In genomic region chr17:23585721-23586491, GRCm38 (mm10) we compare ENCODE assay signal across 8 mouse cellular contexts. TPM values are rescaled to one million over a fixed set of nuclear protein-coding genes. Genes with fewer than 3 reads are reported as not detected.
DNase-seq lines count a peak whose midpoint lies in the region; ATAC-seq lines count a peak whose summit lies in the region.

No protein-coding gene starts in this region.

- H3K27me3 ChIP-seq in hindbrain, embryonic 15.5 days, result no peaks in the 10 kb centered on the region

- peak overlapping the region; percentile 87 for H3K4me2 ChIP-seq in hindbrain, embryonic 15.5 days

- WGBS in hindbrain, embryonic 15.5 days, result under 1% methylated on average over 22 of the region's 22 CpGs
- WGBS in macrophage (ENCODE audit: missing documents), result 8% methylated on average over 22 of the region's 22 CpGs

- peaks cover 28% of the 10 kb centered on the region for H3K4me1 ChIP-seq in hindbrain, embryonic 15.5 days (replicated peaks)

- H3K9me3 ChIP-seq in hindbrain, embryonic 15.5 days, result no peaks in the 10 kb centered on the region

- no peaks in the 10 kb centered on the region for H3K79me2 ChIP-seq in macrophage (ENCODE audit: inconsistent target)

- H3K36me3 ChIP-seq in hindbrain, embryonic 15.5 days, result peaks cover 7% of the 10 kb centered on the region
- no peaks in the 10 kb centered on the region for H3K36me3 ChIP-seq in macrophage (ENCODE audit: inconsistent target)

- peak overlapping the region; percentile 79 for H3K9ac ChIP-seq in hindbrain, embryonic 15.5 days

- ATAC-seq in frontal cortex, adult (ENCODE audit: low TSS enrichment), result peak; percentile 95
- ATAC-seq in hindbrain, embryonic 15.5 days (ENCODE audit: low FRiP score, low read depth), result peak; percentile 92

- H3K27ac ChIP-seq in hindbrain, embryonic 15.5 days (replicated peaks), result peak overlapping the region; percentile 72
- no peak overlapping the region for H3K27ac ChIP-seq in macrophage

- DNase-seq in ZHBTc4 (ENCODE audit: low read depth, low spot score), result peak; percentile 88
- peak; percentile 75 for DNase-seq in cerebellum, adult 8-10 months
- peak; percentile 62 for DNase-seq in left cerebral cortex, adult 11 months (ENCODE audit: low spot score)
- DNase-seq in right cerebral cortex, postnatal 14 days, result peak; percentile 65
- no peak for DNase-seq in thymus, postnatal 10 days (ENCODE audit: low spot score in 2 of 2)

- peak overlapping the region; percentile 78 for H3K4me3 ChIP-seq in hindbrain, embryonic 15.5 days
- H3K4me3 ChIP-seq in macrophage (ENCODE audit: inconsistent target), result peak overlapping the region; percentile 17

RNA-seq across cellular contexts. Expression of gene Zfp13, which starts 13.4 kb away (rescaled TPM):
- 24.3 and 29.3 TPM in 2 replicates for polyA plus RNA-seq in hindbrain, embryonic 15.5 days (2015; fragmentation: Nextera tagmentation; extraction: Ambion mirVana)
- 1 to 10 TPM in 11 of 26 experiments, under 1 TPM in 7, not detected in 8; 0.52 to 1.8 (median 1.0) TPM for total RNA-seq in macrophage (2018; cell fraction: chromatin; rRNA removed)
- total RNA-seq in macrophage (2018; cell fraction: cytosol; rRNA removed), result under 1 TPM in 22 of 26 experiments, not detected in 4; 0.09 to 0.74 (median 0.21) TPM
- total RNA-seq in macrophage (2018; cell fraction: nucleus; rRNA removed), result 1 to 10 TPM in 4 of 26 experiments, under 1 TPM in 11, not detected in 11; 0.22 to 2.5 (median 0.89) TPM
- 0.16 to 0.60 TPM (median 0.52 TPM) in 3 replicates for polyA plus RNA-seq in macrophage (2018)

RNA-seq across cellular contexts. Expression of gene Zscan10, which starts 14.8 kb away (rescaled TPM):
- polyA plus RNA-seq in hindbrain, embryonic 15.5 days (2015; fragmentation: Nextera tagmentation; extraction: Ambion mirVana), result 0.05 and 0.25 TPM in 2 replicates
- total RNA-seq in macrophage (2018; cell fraction: chromatin; rRNA removed), result not detected
- total RNA-seq in macrophage (2018; cell fraction: cytosol; rRNA removed), result not detected
- not detected for total RNA-seq in macrophage (2018; cell fraction: nucleus; rRNA removed)
- polyA plus RNA-seq in macrophage (2018), result not detected in 3 replicates

RNA-seq across cellular contexts. Expression of gene Zfp213, which starts 21.9 kb away (rescaled TPM):
- 17.3 and 19.8 TPM in 2 replicates for polyA plus RNA-seq in hindbrain, embryonic 15.5 days (2015; fragmentation: Nextera tagmentation; extraction: Ambion mirVana)
- total RNA-seq in macrophage (2018; cell fraction: chromatin; rRNA removed), result 1 to 10 TPM in 22 of 26 experiments, under 1 TPM in 4; 0.61 to 6.3 (median 2.7) TPM
- total RNA-seq in macrophage (2018; cell fraction: cytosol; rRNA removed), result 1 to 10 TPM in 25 of 26 experiments, under 1 TPM in 1; 0.89 to 5.8 (median 4.2) TPM
- total RNA-seq in macrophage (2018; cell fraction: nucleus; rRNA removed), result 1 to 10 TPM in 24 of 26 experiments, under 1 TPM in 2; 0.78 to 6.9 (median 3.5) TPM
- polyA plus RNA-seq in macrophage (2018), result 1.9 to 4.8 TPM (median 3.4 TPM) in 3 replicates

RNA-seq across cellular contexts. Expression of gene Mmp25, which starts 59.2 kb away (rescaled TPM):
- polyA plus RNA-seq in hindbrain, embryonic 15.5 days (2015; fragmentation: Nextera tagmentation; extraction: Ambion mirVana), result 1.7 TPM in 2 replicates
- 10 to 100 TPM in 1 of 26 experiments, 1 to 10 TPM in 4, under 1 TPM in 18, not detected in 3; 0.16 to 12.4 (median 0.41) TPM for total RNA-seq in macrophage (2018; cell fraction: chromatin; rRNA removed)
- total RNA-seq in macrophage (2018; cell fraction: cytosol; rRNA removed), result 1 to 10 TPM in 15 of 26 experiments, under 1 TPM in 11; 0.21 to 3.3 (median 1.2) TPM
- total RNA-seq in macrophage (2018; cell fraction: nucleus; rRNA removed), result 10 to 100 TPM in 1 of 26 experiments, 1 to 10 TPM in 19, under 1 TPM in 6; 0.56 to 17.0 (median 3.6) TPM
- 0.14 to 0.56 TPM (median 0.25 TPM) in 3 replicates for polyA plus RNA-seq in macrophage (2018)

Comparison
In these comparisons a context has a peak if more than half of its experiments do, and no peak if none do; other contexts are left out.
1. DNase-seq: peak in ZHBTc4 (single experiment), cerebellum, adult 8-10 months (single experiment), left cerebral cortex, adult 11 months (single experiment) and right cerebral cortex, postnatal 14 days (single experiment); none in thymus, postnatal 10 days (0 of 2).
2. RNA of gene Zfp13, which starts 13.4 kb away (polyA plus RNA-seq): 24.3 to 29.3 TPM in hindbrain, embryonic 15.5 days; 0.16 to 0.60 TPM in macrophage; every median in the first group is over 10 times any median in the second.